Mouse (Mus musculus): ENCODE results near the gene Fasn.

DNA sequence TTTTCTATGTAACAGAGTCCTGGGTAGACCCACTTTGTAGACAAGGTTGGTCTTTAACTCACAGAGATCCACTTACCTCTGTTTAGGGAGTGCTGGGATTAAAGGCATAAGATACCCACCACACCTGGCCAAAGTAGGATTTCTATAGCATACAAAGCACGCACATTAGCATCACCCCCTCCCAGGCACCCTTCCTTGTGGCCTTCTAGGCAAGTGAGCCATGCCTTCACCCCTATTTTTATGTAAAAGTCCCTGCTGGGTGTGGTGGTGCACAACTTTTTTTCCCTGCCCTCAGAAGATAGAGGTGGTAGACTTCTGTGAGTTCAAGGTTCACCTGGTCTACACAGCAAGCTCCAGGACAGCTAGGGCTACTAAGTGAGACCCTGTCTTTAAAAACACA lies 44.5 kb downstream of the Fasn start:
- no peak for TF ChIP-seq CTCF (IDR thresholded peaks at IDR 0.05; ENCODE audit: low read depth, low read length)
- no peak for TF ChIP-seq GATA1 (IDR thresholded peaks at IDR 0.05; ENCODE audit: borderline replicate concordance, low read length)
- TF ChIP-seq POLR2AphosphoS5 (IDR thresholded peaks at IDR 0.05; ENCODE audit: insufficient replicate concordance, low read depth, low read length) = no peak
- TF ChIP-seq GATA2 (IDR thresholded peaks at IDR 0.05; ENCODE audit: borderline replicate concordance, low read depth, low read length) = no peak

Measured in G1E (cell line).